Mouse (Mus musculus): Measurements from ENCODE around the gene Plce1.

DNA sequence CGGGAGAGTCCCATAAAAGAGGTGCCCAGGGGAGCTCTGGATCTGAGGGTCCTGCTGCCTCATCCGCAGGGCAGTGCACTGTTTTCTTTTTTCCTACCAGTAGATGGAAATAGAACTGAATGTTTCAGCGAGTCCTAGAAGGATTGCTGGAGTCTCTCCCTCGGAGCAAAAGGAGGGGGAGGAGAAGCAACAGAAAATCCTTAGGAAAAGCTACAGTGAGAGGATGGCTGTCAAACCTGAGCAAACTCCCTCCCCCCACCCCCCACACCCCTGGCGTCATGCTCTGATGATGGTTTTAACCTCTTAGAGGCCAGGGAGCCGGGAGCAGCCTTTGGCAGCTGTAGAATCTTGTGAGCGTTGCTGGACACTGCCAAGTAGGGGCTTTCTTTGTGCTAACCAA is 85.8 kb downstream of the Plce1 start:
- TF ChIP-seq CTCF (conservative IDR thresholded peaks at IDR 0.05; ENCODE audit: insufficient read depth, insufficient read length, low read depth, low read length) (0 out of 2 replicates have a peak, but pooled peaks have one; percentile 13), POLR2A (IDR thresholded peaks at IDR 0.05; ENCODE audit: low read depth, low read length) (no peak)

Data from kidney, adult 2 months (tissue).